Comparison of ENCODE assay signal across 8 mouse cellular contexts in the genomic region with DNA sequence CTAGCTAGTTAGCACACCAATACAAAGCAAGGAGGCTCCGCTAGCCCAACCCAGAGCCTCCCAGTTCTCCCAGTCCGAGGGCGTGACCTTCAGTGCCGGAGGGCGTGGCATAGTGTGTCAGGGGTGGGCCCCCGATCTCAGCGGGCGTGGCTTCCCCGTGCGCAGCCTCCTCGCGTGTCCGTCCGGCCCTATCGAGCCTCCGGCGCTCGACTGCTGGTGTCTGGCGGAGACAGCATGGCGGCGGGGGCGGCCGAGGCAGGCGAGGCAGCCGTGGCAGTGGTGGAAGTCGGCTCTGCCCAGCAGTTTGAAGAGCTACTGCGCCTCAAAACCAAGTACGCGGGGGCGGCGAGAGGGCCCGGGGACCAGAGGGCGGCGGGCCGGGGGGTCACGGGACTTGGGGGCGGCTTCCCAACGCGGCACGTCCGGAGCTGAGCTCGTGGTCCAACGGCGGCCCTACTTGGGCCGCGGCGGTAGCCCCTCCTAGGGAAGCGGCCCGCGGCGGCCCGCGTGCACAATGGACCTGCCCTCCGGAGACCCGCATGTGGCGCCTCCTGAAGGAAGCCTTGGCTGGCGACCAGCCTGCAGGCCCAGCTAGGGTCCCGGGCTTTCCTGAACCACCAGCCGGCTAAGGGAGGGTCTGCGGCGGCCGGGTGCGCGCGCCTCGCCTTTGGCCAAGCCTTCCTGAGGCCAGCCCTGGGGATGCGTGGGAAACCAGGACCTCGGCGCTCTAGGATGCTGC. TPM values are rescaled to one million over a fixed set of nuclear protein-coding genes. Genes with fewer than 3 reads are reported as not detected.
DNase-seq lines count a peak whose midpoint lies in the region; ATAC-seq and TF ChIP-seq lines count a peak whose summit lies in the region.

A gene (plus strand): TSS at position 175 of the 739 bp plus-strand sequence.

- peak; percentile 16 for TF ChIP-seq POLR2A in kidney, adult 2 months (IDR thresholded peaks at IDR 0.05; ENCODE audit: low read depth, low read length)
- peak; percentile 66 for TF ChIP-seq POLR2A in spleen, adult 2 months (IDR thresholded peaks at IDR 0.05; ENCODE audit: low read depth, low read length)

- ATAC-seq in embryonic facial prominence, embryonic 13.5 days (ENCODE audit: insufficient number of reproducible peaks, insufficient read depth, low FRiP score, low TSS enrichment, low read depth): peak; percentile 91
- peak; percentile 87 for ATAC-seq in limb, embryonic 12.5 days (ENCODE audit: insufficient number of reproducible peaks, insufficient read depth, low FRiP score, low TSS enrichment, low read depth)
- peak; percentile 94 for ATAC-seq in midbrain, embryonic 15.5 days (replicated peaks)

- H3K9ac ChIP-seq in embryonic facial prominence, embryonic 13.5 days: peak within 1 kb of the TSS; percentile 96
- peak within 1 kb of the TSS; percentile 92 for H3K9ac ChIP-seq in limb, embryonic 12.5 days (replicated peaks)
- H3K9ac ChIP-seq in midbrain, embryonic 15.5 days: peak within 1 kb of the TSS; percentile 92

- DNase-seq in 3134 (ENCODE audit: extremely low read depth, insufficient read length, low spot score): peak; percentile 95
- peak; percentile 98 for DNase-seq in adrenal gland, postnatal 36 days
- peak; percentile 98 to 99 for DNase-seq in heart, adult 18-20 months
- DNase-seq in kidney, adult 2 months: peak; percentile 97
- peak; percentile 68 to 94 for DNase-seq in spleen, adult 2 months (ENCODE audit: low read depth in 1 of 2, low spot score in 2 of 2)

- H3K4me3 ChIP-seq in embryonic facial prominence, embryonic 13.5 days: peak within 1 kb of the TSS; percentile 97
- peak within 1 kb of the TSS; percentile 79 for H3K4me3 ChIP-seq in kidney, adult 2 months (ENCODE audit: insufficient read depth, low read depth, low read length)
- peak within 1 kb of the TSS; percentile 98 for H3K4me3 ChIP-seq in limb, embryonic 12.5 days (replicated peaks)
- peak within 1 kb of the TSS; percentile 96 for H3K4me3 ChIP-seq in midbrain, embryonic 15.5 days
- H3K4me3 ChIP-seq in spleen, adult 2 months (ENCODE audit: extremely low read depth, insufficient read depth, insufficient read length): peak within 1 kb of the TSS; percentile 87

- H3K27me3 ChIP-seq in embryonic facial prominence, embryonic 13.5 days: no peaks in the 10 kb centered on the region
- no peaks in the 10 kb centered on the region for H3K27me3 ChIP-seq in kidney, adult 2 months (replicated peaks; ENCODE audit: control insufficient read depth, insufficient read depth, low read length)
- no peaks in the 10 kb centered on the region for H3K27me3 ChIP-seq in limb, embryonic 12.5 days
- no peaks in the 10 kb centered on the region for H3K27me3 ChIP-seq in midbrain, embryonic 15.5 days (replicated peaks)
- no peaks in the 10 kb centered on the region for H3K27me3 ChIP-seq in spleen, adult 2 months (ENCODE audit: control insufficient read depth, insufficient read depth, low read length)

- no peak for TF ChIP-seq CTCF in kidney, adult 2 months (conservative IDR thresholded peaks at IDR 0.05; ENCODE audit: insufficient read depth, insufficient read length, low read depth, low read length)
- no peak for TF ChIP-seq CTCF in spleen, adult 2 months (IDR thresholded peaks at IDR 0.05; ENCODE audit: extremely low read depth, insufficient read depth, insufficient read length, insufficient replicate concordance)

- under 1% methylated on average over 61 of the region's 69 CpGs for WGBS in embryonic facial prominence, embryonic 13.5 days
- under 1% methylated on average over 69 of the region's 69 CpGs for WGBS in kidney, adult 2 months
- WGBS in limb, embryonic 12.5 days: under 1% methylated on average over 69 of the region's 69 CpGs
- under 1% methylated on average over 69 of the region's 69 CpGs for WGBS in midbrain, embryonic 15.5 days
- WGBS in spleen, adult 2 months: 1% methylated on average over 68 of the region's 69 CpGs

- peak within 1 kb of the TSS; percentile 89 for H3K27ac ChIP-seq in embryonic facial prominence, embryonic 13.5 days
- H3K27ac ChIP-seq in kidney, adult 2 months (ENCODE audit: insufficient read depth, low read depth, low read length): no peak within 1 kb of the TSS
- peak within 1 kb of the TSS; percentile 87 for H3K27ac ChIP-seq in limb, embryonic 12.5 days
- peak within 1 kb of the TSS; percentile 89 for H3K27ac ChIP-seq in midbrain, embryonic 15.5 days
- H3K27ac ChIP-seq in spleen, adult 2 months (ENCODE audit: insufficient read depth, low read length): peak within 1 kb of the TSS; percentile 36; the same call in 1 of the 2 replicates

- H3K9me3 ChIP-seq in embryonic facial prominence, embryonic 13.5 days: no peaks in the 10 kb centered on the region
- no peaks in the 10 kb centered on the region for H3K9me3 ChIP-seq in limb, embryonic 12.5 days
- H3K9me3 ChIP-seq in midbrain, embryonic 15.5 days: no peaks in the 10 kb centered on the region

- H3K36me3 ChIP-seq in embryonic facial prominence, embryonic 13.5 days: no peaks in the 10 kb centered on the region
- no peaks in the 10 kb centered on the region for H3K36me3 ChIP-seq in kidney, adult 2 months (ENCODE audit: control insufficient read depth, insufficient read depth, low read length)
- H3K36me3 ChIP-seq in limb, embryonic 12.5 days: no peaks in the 10 kb centered on the region
- no peaks in the 10 kb centered on the region for H3K36me3 ChIP-seq in midbrain, embryonic 15.5 days (replicated peaks)
- no peaks in the 10 kb centered on the region for H3K36me3 ChIP-seq in spleen, adult 2 months (ENCODE audit: control insufficient read depth, insufficient read depth, low read length)

- H3K4me2 ChIP-seq in embryonic facial prominence, embryonic 13.5 days: peak within 1 kb of the TSS; percentile 76
- H3K4me2 ChIP-seq in limb, embryonic 12.5 days: peak within 1 kb of the TSS; percentile 85
- H3K4me2 ChIP-seq in midbrain, embryonic 15.5 days: peak within 1 kb of the TSS; percentile 66

- H3K4me1 ChIP-seq in embryonic facial prominence, embryonic 13.5 days: peaks cover 26% of the 10 kb centered on the region
- 0 out of 2 replicates have a peak, but pooled peaks cover 3% of the 10 kb centered on the region for H3K4me1 ChIP-seq in kidney, adult 2 months (ENCODE audit: control insufficient read depth, insufficient read depth, low read length)
- peaks cover 19% of the 10 kb centered on the region for H3K4me1 ChIP-seq in limb, embryonic 12.5 days (replicated peaks)
- H3K4me1 ChIP-seq in midbrain, embryonic 15.5 days: peaks cover 23% of the 10 kb centered on the region
- peaks cover 5% of the 10 kb centered on the region; the same call in 1 of the 2 replicates for H3K4me1 ChIP-seq in spleen, adult 2 months (ENCODE audit: control insufficient read depth, insufficient read depth, insufficient read length)

RNA-seq across cellular contexts. Expression of the gene that starts here (rescaled TPM):
- 100 to 1,000 TPM; 115 to 118 TPM for total RNA-seq in adrenal gland, postnatal 36 days (2021)
- 243 and 262 TPM in 2 replicates for polyA plus RNA-seq in embryonic facial prominence, embryonic 13.5 days (2015; fragmentation: Nextera tagmentation; extraction: Ambion mirVana)
- 100 to 1,000 TPM; 136 to 144 TPM for total RNA-seq in heart, adult 18-20 months (2021)
- polyA plus RNA-seq in kidney, adult 2 months (2012; rRNA removed): 91.3 and 101 TPM in 2 replicates
- polyA plus RNA-seq in limb, embryonic 12.5 days (2016; fragmentation: Nextera tagmentation; extraction: Ambion mirVana): 253 and 265 TPM in 2 replicates
- polyA plus RNA-seq in midbrain, embryonic 15.5 days (2015; fragmentation: Nextera tagmentation; extraction: Ambion mirVana): 235 and 254 TPM in 2 replicates
- 33.8 and 38.6 TPM in 2 replicates for polyA plus RNA-seq in spleen, adult 2 months (2012; rRNA removed)
